Mouse (Mus musculus) MEL-GATA-1-ER (cell line): ENCODE measurements at regions not wholly inside any gene's neighbourhood (a gene's known extent, or its start where the extent isn't known, plus 50 kb on each side); places are given as distances from the start of the nearest gene placed in this dataset.

ENCODE experiments used
- DNase-seq: peaks from one replicate; pipeline ENCODE4 v3.0.0-alpha.2; 2012; ENCODE audit warnings: low read depth; ENCODE audit errors: extremely low read depth

DNA sequence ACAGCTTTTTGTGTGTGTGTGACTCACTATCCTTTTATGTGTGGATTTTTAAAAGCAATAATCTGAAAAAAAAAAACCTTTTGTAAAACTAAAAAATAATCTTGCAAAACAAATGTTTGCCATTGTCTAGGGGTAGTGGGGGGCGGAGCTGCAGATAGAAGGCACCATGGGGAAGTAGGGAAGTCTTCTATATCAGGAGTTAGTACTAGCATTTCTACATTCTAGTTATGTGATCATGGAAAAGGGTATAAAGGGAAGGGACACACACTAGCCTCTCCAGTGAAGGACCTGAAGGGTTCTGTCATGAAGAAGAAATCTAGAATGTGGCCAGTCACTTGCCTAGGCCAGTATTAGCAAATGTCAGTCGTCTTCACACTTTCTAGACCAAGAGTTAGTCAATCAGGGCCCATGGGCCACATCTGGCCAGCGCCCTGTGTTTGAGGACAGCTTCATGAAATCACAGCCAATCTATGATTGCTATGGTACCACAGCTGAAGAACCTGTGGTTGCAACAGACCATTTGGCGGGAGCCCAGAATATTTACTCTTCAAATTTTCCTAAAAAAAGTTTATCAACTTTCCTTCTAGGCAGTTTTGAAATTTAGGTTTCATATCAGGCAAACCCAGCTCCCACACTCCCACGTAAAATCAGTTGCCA, 101.9 kb upstream of the Cpeb2 start:
- DNase-seq: no peak

GRCm38 (mm10) chr5:43133672-43134071, 99.3 kb upstream of the Cpeb2 start:
- no peak for DNase-seq

DNA sequence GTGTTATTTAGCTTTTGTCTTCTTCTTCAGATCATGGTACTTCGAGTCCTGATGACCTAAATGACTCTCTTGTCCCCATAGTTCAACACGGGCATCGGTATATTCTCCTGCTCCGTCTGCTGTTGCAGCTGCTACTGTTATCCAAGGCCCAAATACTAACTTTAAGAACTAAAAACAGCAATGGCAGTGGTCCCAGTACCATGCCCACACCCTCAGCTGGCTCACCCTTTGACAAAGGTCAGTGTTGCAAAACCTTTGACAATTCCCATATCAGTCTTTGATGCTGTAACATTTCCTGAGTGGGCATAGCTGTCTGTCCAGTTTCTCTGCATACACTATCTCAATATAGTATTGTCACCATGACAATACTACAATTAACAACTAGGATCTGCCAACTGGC, 96.8 kb upstream of the Cpeb2 start:
- DNase-seq: no peak

DNA sequence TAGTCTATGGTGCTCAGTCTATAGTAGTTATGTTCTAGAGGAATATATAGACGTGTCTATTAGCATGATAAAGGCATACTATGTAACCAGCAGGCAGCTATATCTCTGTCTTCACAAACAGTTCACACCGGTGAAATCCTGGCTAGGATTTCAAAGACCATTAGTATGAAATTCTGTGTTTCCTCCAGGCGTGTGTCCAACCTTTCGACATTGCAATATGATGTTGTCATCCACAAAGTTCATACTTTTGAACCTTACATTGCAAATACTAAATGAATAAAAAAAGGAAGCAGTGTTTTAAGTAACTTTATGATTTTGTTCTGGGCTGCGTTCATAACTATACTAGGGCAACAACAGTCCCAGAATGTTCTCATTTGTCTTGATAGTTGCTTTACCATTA, 95.2 kb upstream of the Cpeb2 start:
- DNase-seq: no peak

GRCm38 (mm10) chr5:43138931-43139486, 94.0 kb upstream of the Cpeb2 start:
- no peak for DNase-seq

DNA sequence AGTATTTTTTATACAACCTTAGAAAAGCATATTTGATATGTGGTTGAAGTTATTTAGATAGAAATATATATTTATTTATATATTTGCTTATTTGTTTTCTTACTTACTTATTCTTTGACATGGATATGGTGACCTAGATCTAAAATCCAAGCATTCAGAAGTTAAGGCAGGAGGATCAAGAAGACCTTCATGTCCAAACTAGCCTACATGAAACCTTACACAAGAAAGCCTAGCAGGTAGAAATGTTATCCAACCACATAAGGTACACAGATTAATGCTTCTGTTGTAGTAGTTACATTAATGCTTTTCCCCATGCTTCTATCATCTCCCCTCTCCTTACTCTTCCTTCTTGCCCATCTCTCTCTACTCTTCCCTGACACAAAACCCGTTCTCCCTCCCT, 93.2 kb upstream of the Cpeb2 start:
- DNase-seq: no peak

DNA sequence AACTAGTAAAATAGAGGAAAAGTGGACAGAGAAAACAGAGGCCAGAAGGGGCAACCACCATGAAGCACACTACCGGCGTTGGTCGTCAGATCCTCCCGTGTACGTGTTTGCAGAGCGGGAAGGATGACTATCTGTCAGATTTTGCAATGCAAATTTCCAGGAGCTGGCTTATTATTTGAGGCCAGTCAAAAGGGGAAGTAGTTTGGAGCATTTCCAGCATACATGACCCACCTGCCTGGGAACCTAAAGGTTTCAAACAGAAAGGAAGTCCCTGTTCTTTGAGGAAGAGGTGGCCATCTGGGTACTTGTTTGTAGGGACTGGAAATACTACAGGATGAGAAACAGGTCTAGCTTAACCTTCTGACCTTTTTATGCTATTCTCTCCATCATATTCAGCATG, 87.0 kb upstream of the Cpeb2 start:
- no peak for DNase-seq

- DNase-seq: no peak
Observed at GRCm38 (mm10) chr5:43146928-43147327, 86.0 kb upstream of the Cpeb2 start.

GRCm38 (mm10) chr5:43148486-43148885, 84.5 kb upstream of the Cpeb2 start:
- no peak for DNase-seq

- DNase-seq: no peak
Observed at GRCm38 (mm10) chr5:43149559-43149958, 83.4 kb upstream of the Cpeb2 start.

GRCm38 (mm10) chr5:43151099-43151774, 81.7 kb upstream of the Cpeb2 start:
- no peak for DNase-seq

DNA sequence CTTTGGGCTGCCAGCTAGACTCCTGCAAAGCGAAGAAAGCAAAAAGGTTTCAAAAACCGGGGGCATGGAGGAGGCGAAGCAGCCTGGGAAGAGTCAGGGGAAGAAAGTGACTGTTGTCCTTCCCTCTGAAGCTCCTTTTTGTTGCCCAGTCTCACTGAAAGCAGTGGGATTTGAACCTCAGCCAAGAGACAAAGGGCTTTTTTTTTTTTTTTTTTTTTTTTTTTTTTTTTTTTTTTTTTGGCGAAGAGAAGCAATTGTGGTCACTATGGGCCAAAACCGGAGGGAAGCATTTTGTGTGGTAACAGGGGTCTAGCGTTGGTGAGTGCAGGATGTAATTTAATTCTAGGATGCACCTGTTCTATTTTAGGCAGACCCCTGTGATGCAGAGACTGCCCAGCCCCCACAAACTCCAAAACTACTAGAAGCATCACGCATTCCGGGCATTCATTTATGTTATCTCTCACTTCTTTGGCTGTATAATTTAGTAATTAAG, 80.8 kb upstream of the Cpeb2 start:
- no peak for DNase-seq

DNA sequence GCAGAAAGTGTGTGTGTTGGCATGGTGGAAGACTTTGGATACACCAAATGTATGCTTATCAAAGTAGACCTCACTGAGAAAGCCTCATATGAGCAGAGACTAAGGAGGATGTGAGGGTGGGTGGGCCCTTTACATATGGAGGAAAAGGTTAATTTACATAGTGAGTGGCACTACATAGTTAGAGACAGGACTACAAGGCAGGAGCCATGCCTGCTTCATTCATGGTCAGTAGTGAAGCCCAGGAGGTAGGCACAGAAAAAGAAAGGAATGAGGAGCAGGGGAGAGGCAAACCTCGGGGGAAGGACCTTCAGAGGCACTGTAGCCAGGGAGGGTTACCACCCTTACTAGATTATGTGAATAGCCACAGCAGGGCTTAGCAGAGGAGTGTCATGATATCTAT, 80.1 kb upstream of the Cpeb2 start:
- no peak for DNase-seq

GRCm38 (mm10) chr5:43156771-43157170, 76.2 kb upstream of the Cpeb2 start:
- DNase-seq: no peak

DNA sequence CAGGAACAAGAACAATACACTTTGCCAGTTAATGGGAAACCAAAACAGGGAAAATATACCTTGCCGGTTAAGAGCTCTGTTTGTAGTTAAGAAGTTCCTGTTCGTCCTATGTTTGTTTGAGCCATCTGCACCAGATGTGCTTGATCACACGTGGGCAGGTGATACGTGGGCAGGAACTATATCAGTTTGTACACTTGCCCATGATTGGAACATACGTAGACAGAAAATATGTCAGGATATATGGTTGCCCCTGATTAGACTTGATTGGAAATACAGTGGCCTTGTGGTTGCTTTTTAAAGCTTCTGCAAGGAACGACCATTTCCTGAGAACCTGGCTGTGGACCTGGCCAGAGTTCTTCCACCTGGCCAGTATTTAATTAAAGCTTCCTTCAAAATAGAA, 72.8 kb upstream of the Cpeb2 start:
- DNase-seq: no peak

DNA sequence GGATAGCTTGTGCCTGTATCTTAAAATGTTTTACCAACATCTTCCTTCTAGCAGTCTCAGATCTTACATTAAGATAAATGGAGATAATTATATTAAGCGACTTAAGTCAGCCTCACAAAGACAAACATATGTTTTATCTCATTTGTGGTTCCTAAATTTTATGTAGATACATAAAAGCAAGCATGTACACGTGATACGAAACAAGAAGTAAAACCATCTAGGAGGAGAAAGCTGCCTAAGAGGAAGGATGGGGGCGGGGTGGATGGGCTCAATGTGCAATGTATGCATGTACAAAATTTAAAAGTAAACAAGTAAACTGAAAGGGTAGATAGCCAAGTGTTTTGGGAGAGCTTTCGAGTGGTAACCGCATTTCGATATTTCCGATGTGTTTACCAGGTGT, 51.5 kb upstream of the Cpeb2 start:
- DNase-seq: no peak
